ENCODE assay signal across 28 mouse cellular contexts in genomic region chr8:87513796-87514195, GRCm38 (mm10). TPM values are rescaled to one million over a fixed set of nuclear protein-coding genes. Genes with fewer than 3 reads are reported as not detected.
DNase-seq lines count a peak whose midpoint lies in the region; ATAC-seq and TF ChIP-seq lines count a peak whose summit lies in the region.
"Had no signal": no experiment of that assay in that cellular context is flagged by ENCODE, and none has a peak within 500 bp of the region (broad histone marks: within the 10 kb centered on the region; RNA-seq: fewer than 3 reads in every experiment).

No protein-coding gene starts in this region.

- H3K27ac ChIP-seq in forebrain, postnatal 0 days (ENCODE audit: low read depth, low read length): 0 out of 2 replicates have a peak overlapping the region, but pooled peaks have one; percentile 50
- no peak overlapping the region for H3K27ac ChIP-seq in forebrain, embryonic 10.5 days
- peak overlapping the region; percentile 36; the same call in 1 of the 2 replicates for H3K27ac ChIP-seq in left cerebral cortex, adult 2 months
- H3K27ac ChIP-seq: embryonic facial prominence, embryonic 10.5 days; embryonic facial prominence, embryonic 12.5 days; forebrain, embryonic 13.5 days; forebrain, embryonic 15.5 days had no signal

- no peak overlapping the region for H3K4me3 ChIP-seq in forebrain, postnatal 0 days (ENCODE audit: low read depth, low read length)
- no peak overlapping the region for H3K4me3 ChIP-seq in forebrain, embryonic 10.5 days
- H3K4me3 ChIP-seq in left cerebral cortex, adult 2 months: no peak overlapping the region
- H3K4me3 ChIP-seq: embryonic facial prominence, embryonic 10.5 days; embryonic facial prominence, embryonic 12.5 days; forebrain, embryonic 13.5 days; forebrain, embryonic 15.5 days had no signal

- no peak for DNase-seq in forebrain, postnatal 0 days
- DNase-seq in forebrain, embryonic 10.5 days (ENCODE audit: extremely low spot score, low spot score): no peak
- DNase-seq in left cerebral cortex, adult 2 months (ENCODE audit: extremely low spot score in 1 of 2, low spot score in 2 of 2): no peak
- no peak for DNase-seq in left cerebral cortex, adult 18-20 months (ENCODE audit: low spot score in 2 of 2)
- DNase-seq: adrenal gland, adult 2 months; adrenal gland, postnatal 10 days; adrenal gland, postnatal 25 days; B cell, adult 2 months; cerebellum, adult 11 months; cerebellum, adult 18-20 months; cerebellum, adult 8-10 months; cerebellum, adult 9-11 months; cerebellum, postnatal 14 days; cerebellum, postnatal 36 days; embryo, embryonic 11 days had no signal

- H3K9ac ChIP-seq in forebrain, postnatal 0 days: no peak overlapping the region
- H3K9ac ChIP-seq: embryonic facial prominence, embryonic 12.5 days; forebrain, embryonic 13.5 days; forebrain, embryonic 15.5 days had no signal

- WGBS in forebrain, postnatal 0 days: 88% methylated on average over 5 of the region's 5 CpGs
- 93% methylated on average over 5 of the region's 5 CpGs for WGBS in forebrain, embryonic 10.5 days

- TF ChIP-seq CTCF in forebrain, postnatal 0 days (IDR thresholded peaks at IDR 0.05; ENCODE audit: low read depth): no peak
- TF ChIP-seq CTCF in left cerebral cortex, adult 2 months (IDR thresholded peaks at IDR 0.05): no peak

- no peak for ATAC-seq in forebrain, postnatal 0 days
- no peak for ATAC-seq in erythroid progenitor cell, adult 5-6 weeks (replicated peaks; ENCODE audit: low FRiP score, poor library complexity, severe bottlenecking)
- ATAC-seq: forebrain, embryonic 13.5 days; forebrain, embryonic 15.5 days had no signal

- no peaks in the 10 kb centered on the region for H3K27me3 ChIP-seq in forebrain, postnatal 0 days (ENCODE audit: insufficient read depth, low read length)
- no peaks in the 10 kb centered on the region for H3K27me3 ChIP-seq in forebrain, embryonic 10.5 days (ENCODE audit: poor library complexity, severe bottlenecking)
- H3K27me3 ChIP-seq: embryonic facial prominence, embryonic 12.5 days; forebrain, embryonic 13.5 days; forebrain, embryonic 15.5 days had no signal

- H3K36me3 ChIP-seq in forebrain, postnatal 0 days (ENCODE audit: insufficient read depth): no peaks in the 10 kb centered on the region
- H3K36me3 ChIP-seq in forebrain, embryonic 10.5 days (replicated peaks): no peaks in the 10 kb centered on the region
- H3K36me3 ChIP-seq: embryonic facial prominence, embryonic 10.5 days; embryonic facial prominence, embryonic 12.5 days; forebrain, embryonic 15.5 days had no signal

- peaks cover 6% of the 10 kb centered on the region for H3K4me1 ChIP-seq in forebrain, postnatal 0 days (ENCODE audit: insufficient read depth)
- H3K4me1 ChIP-seq in forebrain, embryonic 10.5 days: peaks cover 6% of the 10 kb centered on the region
- H3K4me1 ChIP-seq: embryonic facial prominence, embryonic 10.5 days; embryonic facial prominence, embryonic 12.5 days; forebrain, embryonic 13.5 days; forebrain, embryonic 15.5 days had no signal

- H3K4me2 ChIP-seq in forebrain, postnatal 0 days (ENCODE audit: low read depth): no peak overlapping the region
- H3K4me2 ChIP-seq: embryonic facial prominence, embryonic 12.5 days; forebrain, embryonic 13.5 days; forebrain, embryonic 15.5 days had no signal

- H3K9me3 ChIP-seq in forebrain, postnatal 0 days (ENCODE audit: low read length): no peaks in the 10 kb centered on the region
- H3K9me3 ChIP-seq in forebrain, embryonic 10.5 days: no peaks in the 10 kb centered on the region
- H3K9me3 ChIP-seq: embryonic facial prominence, embryonic 10.5 days; embryonic facial prominence, embryonic 12.5 days; forebrain, embryonic 13.5 days; forebrain, embryonic 15.5 days had no signal

- intact Hi-C loops in left cerebral cortex, adult 2 months (cut with DNase I): loop anchor here (5.0 kb wide), 1 partner anchor 41 kb away; the partner anchor contains the start of gene Cbln1

RNA-seq across cellular contexts. Expression of gene Cbln1, which starts 41.4 kb away (rescaled TPM):
- 52.2 and 63.2 TPM in 2 replicates for total RNA-seq in forebrain, postnatal 0 days (2014; rRNA removed)
- polyA plus RNA-seq in forebrain, postnatal 0 days (2015; fragmentation: Nextera tagmentation; extraction: Ambion mirVana): 10.4 and 14.7 TPM in 2 replicates
- polyA plus RNA-seq in forebrain, embryonic 10.5 days (2016; fragmentation: Nextera tagmentation; extraction: Ambion mirVana): 1.5 TPM in 2 replicates
- total RNA-seq in left cerebral cortex, adult 2 months (2021): 1 to 10 TPM; 7.4 to 9.0 TPM
- 10 to 100 TPM in 1 of 2 experiments, 1 to 10 TPM in 1; 6.9 to 10.4 TPM for total RNA-seq in left cerebral cortex, adult 18-20 months (2021)
- not detected in 2 replicates for total RNA-seq in erythroid progenitor cell, adult 5-6 weeks (2015; ENCODE audit: low replicate concordance)
- 0.61 TPM in 1 of 2 replicates, not detected in the other for total RNA-seq in erythroid progenitor cell, adult 5-6 weeks (2017; ENCODE audit: low replicate concordance)
- total RNA-seq: common myeloid progenitor, adult 5-6 weeks; MEL had no signal

RNA-seq across cellular contexts. Expression of gene 4933402J07Rik, which starts 49.9 kb away (rescaled TPM):
- not detected in 2 replicates for total RNA-seq in forebrain, postnatal 0 days (2014; rRNA removed)
- polyA plus RNA-seq in forebrain, postnatal 0 days (2015; fragmentation: Nextera tagmentation; extraction: Ambion mirVana): not detected in 2 replicates
- polyA plus RNA-seq in forebrain, embryonic 10.5 days (2016; fragmentation: Nextera tagmentation; extraction: Ambion mirVana): not detected in 2 replicates
- total RNA-seq in left cerebral cortex, adult 2 months (2021): not detected
- total RNA-seq in left cerebral cortex, adult 18-20 months (2021): not detected
- not detected in 2 replicates for total RNA-seq in erythroid progenitor cell, adult 5-6 weeks (2015; ENCODE audit: low replicate concordance)
- not detected in 2 replicates for total RNA-seq in erythroid progenitor cell, adult 5-6 weeks (2017; ENCODE audit: low replicate concordance)
- total RNA-seq: adrenal gland, adult 2 months; adrenal gland, postnatal 10 days; adrenal gland, postnatal 25 days; adrenal gland, postnatal 4 days; common myeloid progenitor, adult 5-6 weeks; ES-E14; MEL had no signal
- polyA plus RNA-seq: adrenal gland, adult 2 months; brain, embryonic 14.5 days; embryonic facial prominence, embryonic 10.5 days; embryonic facial prominence, embryonic 12.5 days; embryonic facial prominence, embryonic 14.5 days; forebrain, embryonic 11.5 days; forebrain, embryonic 13.5 days; forebrain, embryonic 15.5 days; frontal cortex, adult 2 months had no signal

Comparison
In these comparisons a context has a peak if more than half of its experiments do, and no peak if none do; other contexts are left out.
1. RNA of gene Cbln1, which starts 41.4 kb away (total RNA-seq): 52.2 to 63.2 TPM in forebrain, postnatal 0 days, 6.9 to 10.4 TPM in left cerebral cortex, adult 18-20 months and 7.4 to 9.0 TPM in left cerebral cortex, adult 2 months; 0.61 TPM in erythroid progenitor cell, adult 5-6 weeks; every median in the first group is over 4 times any median in the second.